Mouse (Mus musculus): Measurements from ENCODE around the gene Ugt1a6b. TPM values are rescaled to one million over a fixed set of nuclear protein-coding genes. Genes with fewer than 3 reads are reported as not detected.
A peak's percentile ranks its signal among the peaks of the same experiment; 100 is the strongest.
"Not testable (repeated sequence)": the region's sequence is repeated elsewhere in the genome, so short reads cannot be mapped to it uniquely, and the experiment has no call there.

Gene Ugt1a6b
- polyA plus RNA-seq, 1 experiment from 2014 or later = 5.2 TPM

DNA sequence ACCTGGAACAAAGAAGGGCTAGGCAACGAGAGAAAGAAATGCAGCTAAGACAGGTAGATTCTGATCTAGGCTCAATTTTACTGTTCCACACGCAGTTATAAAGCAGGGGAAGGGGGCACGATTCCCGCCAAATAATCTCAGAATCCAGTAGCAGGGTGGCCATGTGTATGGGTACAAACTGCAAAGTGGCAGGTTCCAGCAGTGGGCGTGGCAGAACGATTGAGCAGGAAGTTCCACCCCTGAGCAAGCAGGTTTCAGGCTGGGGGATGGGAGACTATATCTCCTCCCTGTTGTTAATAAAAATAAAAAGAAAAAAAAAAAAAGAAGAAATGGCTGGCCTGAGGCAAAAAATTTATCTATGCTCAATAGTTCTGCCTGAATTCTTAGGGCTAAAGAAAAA, 9.7 kb downstream of the Ugt1a6b start:
- H3K4me3 ChIP-seq (ENCODE audit: low read depth, low read length); DNase-seq (ENCODE audit: low spot score); H3K27ac ChIP-seq (replicated peaks); H3K4me1 ChIP-seq (replicated peaks; ENCODE audit: control insufficient read depth, insufficient read depth); H3K27me3 ChIP-seq (ENCODE audit: control insufficient read depth, insufficient read depth, low read length); ATAC-seq (ENCODE audit: low FRiP score, low TSS enrichment); H3K9me3 ChIP-seq (ENCODE audit: control insufficient read depth, low read length); H3K9ac ChIP-seq (ENCODE audit: low read length); H3K4me2 ChIP-seq (replicated peaks; ENCODE audit: low read depth); H3K36me3 ChIP-seq (ENCODE audit: control insufficient read depth, insufficient read depth, low read length): not testable (repeated sequence)
- WGBS = 88% methylated on average over 6 of the region's 6 CpGs

DNA sequence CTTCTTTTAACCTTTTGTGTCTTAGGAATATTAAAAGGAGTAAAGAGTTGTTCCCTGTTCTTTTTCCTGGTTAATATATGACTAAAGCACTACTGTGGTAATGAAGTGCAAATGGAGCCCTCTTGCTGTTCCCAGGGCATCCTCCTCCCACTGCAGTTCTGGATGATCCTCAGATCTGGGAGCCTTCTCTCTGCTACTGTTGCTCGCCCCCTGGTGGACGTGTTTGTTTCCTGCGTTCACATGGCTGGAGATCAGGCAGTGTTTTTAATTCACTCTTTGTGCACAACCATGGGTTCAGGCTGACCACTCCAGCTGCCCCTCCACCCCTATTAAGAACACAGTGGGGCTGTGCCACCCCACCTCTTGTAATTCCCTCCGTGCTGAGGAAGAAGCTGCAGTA, 17.5 kb downstream of the Ugt1a6b start:
- TF ChIP-seq CTCF (IDR thresholded peaks at IDR 0.05; ENCODE audit: low read depth) = peak; percentile 62
- H3K4me2 ChIP-seq (replicated peaks; ENCODE audit: low read depth); H3K27me3 ChIP-seq (ENCODE audit: control insufficient read depth, insufficient read depth, low read length); H3K27ac ChIP-seq (replicated peaks); H3K9ac ChIP-seq (ENCODE audit: low read length); DNase-seq (ENCODE audit: low spot score); H3K9me3 ChIP-seq (ENCODE audit: control insufficient read depth, low read length); H3K4me1 ChIP-seq (replicated peaks; ENCODE audit: control insufficient read depth, insufficient read depth); H3K4me3 ChIP-seq (ENCODE audit: low read depth, low read length); H3K36me3 ChIP-seq (ENCODE audit: control insufficient read depth, insufficient read depth, low read length): not testable (repeated sequence)
- 15% methylated on average over 4 of the region's 4 CpGs for WGBS
- peak; percentile 56 for ATAC-seq (ENCODE audit: low FRiP score, low TSS enrichment)

- not testable (repeated sequence) for H3K4me2 ChIP-seq (replicated peaks; ENCODE audit: low read depth); H3K4me3 ChIP-seq (ENCODE audit: low read depth, low read length); H3K4me1 ChIP-seq (replicated peaks; ENCODE audit: control insufficient read depth, insufficient read depth); H3K27ac ChIP-seq (replicated peaks); H3K9ac ChIP-seq (ENCODE audit: low read length); H3K9me3 ChIP-seq (ENCODE audit: control insufficient read depth, low read length); H3K27me3 ChIP-seq (ENCODE audit: control insufficient read depth, insufficient read depth, low read length); H3K36me3 ChIP-seq (ENCODE audit: control insufficient read depth, insufficient read depth, low read length)
- DNase-seq (ENCODE audit: low spot score) = peak; percentile 66
- no CpG with 5 or more reads among the region's 1 CpGs for WGBS
- peak; percentile 71 for TF ChIP-seq CTCF (IDR thresholded peaks at IDR 0.05; ENCODE audit: low read depth)
- peak; percentile 68; the same call in 1 of the 2 replicates for ATAC-seq (ENCODE audit: low FRiP score, low TSS enrichment)
Measured at GRCm38 (mm10) chr1:88121521-88121920, 18.5 kb downstream of the Ugt1a6b start.

DNA sequence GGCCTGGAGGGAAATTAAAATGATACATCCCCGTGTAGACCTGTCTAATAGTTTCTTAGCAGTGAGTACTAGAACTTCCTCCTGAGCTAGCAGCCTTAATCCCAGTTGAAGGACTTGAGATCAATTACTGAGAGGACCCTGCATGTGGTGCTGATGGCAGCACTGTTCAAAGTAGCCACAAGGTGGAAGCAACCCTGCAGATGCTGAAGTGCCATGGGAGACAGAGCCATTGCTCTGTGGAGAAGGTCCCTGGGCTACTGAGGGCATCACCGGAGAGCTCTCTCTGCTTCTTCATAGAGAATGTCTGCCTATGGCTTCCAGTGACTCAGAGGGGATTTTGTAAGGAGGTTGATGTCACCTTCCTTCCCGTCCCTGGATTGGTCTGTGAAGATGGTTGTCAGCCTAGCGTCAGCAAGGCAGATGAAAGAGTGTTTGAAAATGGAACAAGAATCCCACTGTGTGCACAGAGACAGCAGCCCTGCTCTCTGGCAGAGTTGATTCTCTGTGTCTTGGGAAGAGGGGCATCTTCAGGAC, 22.8 kb downstream of the Ugt1a6b start:
- not testable (repeated sequence) for H3K4me1 ChIP-seq (replicated peaks; ENCODE audit: control insufficient read depth, insufficient read depth); ATAC-seq (ENCODE audit: low FRiP score, low TSS enrichment); H3K36me3 ChIP-seq (ENCODE audit: control insufficient read depth, insufficient read depth, low read length); H3K27me3 ChIP-seq (ENCODE audit: control insufficient read depth, insufficient read depth, low read length); H3K4me3 ChIP-seq (ENCODE audit: low read depth, low read length); H3K9me3 ChIP-seq (ENCODE audit: control insufficient read depth, low read length); H3K4me2 ChIP-seq (replicated peaks; ENCODE audit: low read depth); DNase-seq (ENCODE audit: low spot score); H3K9ac ChIP-seq (ENCODE audit: low read length); H3K27ac ChIP-seq (replicated peaks)
- peak; percentile 65 for TF ChIP-seq CTCF (IDR thresholded peaks at IDR 0.05; ENCODE audit: low read depth)
- WGBS = 64% methylated on average over 3 of the region's 4 CpGs

DNA sequence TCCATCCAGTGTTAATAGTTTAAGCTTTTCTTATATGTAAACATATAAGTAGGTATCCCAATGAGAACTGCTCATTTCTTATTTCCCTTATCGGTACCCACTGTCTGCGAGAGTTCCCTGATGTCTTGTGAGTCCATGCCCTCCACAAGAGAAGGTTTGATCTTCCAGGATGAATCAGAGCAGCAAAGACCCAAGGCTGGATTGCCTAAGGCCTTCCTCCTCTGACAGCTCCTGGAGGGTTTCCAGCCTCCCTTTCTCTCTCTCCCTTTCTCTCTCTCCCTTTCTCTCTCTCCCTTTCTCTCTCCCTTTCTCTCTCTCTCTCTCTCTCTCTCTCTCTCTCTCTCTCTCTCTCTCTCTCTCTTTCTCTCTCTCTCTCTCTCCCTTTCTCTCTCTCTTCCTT, 26.0 kb downstream of the Ugt1a6b start:
- H3K9ac ChIP-seq (ENCODE audit: low read length); H3K4me1 ChIP-seq (replicated peaks; ENCODE audit: control insufficient read depth, insufficient read depth); H3K27me3 ChIP-seq (ENCODE audit: control insufficient read depth, insufficient read depth, low read length); H3K4me2 ChIP-seq (replicated peaks; ENCODE audit: low read depth); H3K36me3 ChIP-seq (ENCODE audit: control insufficient read depth, insufficient read depth, low read length); H3K27ac ChIP-seq (replicated peaks); H3K9me3 ChIP-seq (ENCODE audit: control insufficient read depth, low read length); DNase-seq (ENCODE audit: low spot score); H3K4me3 ChIP-seq (ENCODE audit: low read depth, low read length); ATAC-seq (ENCODE audit: low FRiP score, low TSS enrichment): not testable (repeated sequence)
- 65% methylated on average over 2 of the region's 2 CpGs for WGBS

DNA sequence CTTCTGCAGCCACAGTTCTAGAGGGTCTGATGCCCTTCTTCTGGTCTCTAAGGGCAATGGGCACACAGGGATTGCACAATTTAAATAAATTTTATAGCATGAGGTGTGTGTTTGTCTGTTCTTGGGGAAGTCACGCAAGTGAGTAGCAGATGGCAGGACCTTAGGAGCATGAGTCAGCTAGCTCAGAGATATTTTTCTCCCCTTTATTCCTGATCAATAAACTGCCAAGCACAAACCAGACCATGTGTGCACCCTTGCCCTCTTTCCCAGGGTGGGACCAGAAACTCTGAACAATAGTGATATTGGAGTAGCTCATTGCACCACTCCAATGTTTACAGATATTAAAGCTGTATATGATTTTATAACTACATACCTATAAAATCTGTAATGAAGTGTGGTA, 27.2 kb downstream of the Ugt1a6b start:
- not testable (repeated sequence) for H3K9me3 ChIP-seq (ENCODE audit: control insufficient read depth, low read length); H3K4me2 ChIP-seq (replicated peaks; ENCODE audit: low read depth); H3K27me3 ChIP-seq (ENCODE audit: control insufficient read depth, insufficient read depth, low read length); H3K4me1 ChIP-seq (replicated peaks; ENCODE audit: control insufficient read depth, insufficient read depth); H3K4me3 ChIP-seq (ENCODE audit: low read depth, low read length); H3K36me3 ChIP-seq (ENCODE audit: control insufficient read depth, insufficient read depth, low read length); H3K27ac ChIP-seq (replicated peaks); H3K9ac ChIP-seq (ENCODE audit: low read length)
- DNase-seq (ENCODE audit: low spot score) (peak; percentile 42), ATAC-seq (ENCODE audit: low FRiP score, low TSS enrichment) (peak; percentile 61)
- WGBS = 54% methylated on average over 1 of the region's 1 CpGs
